Mouse (Mus musculus) liver, adult (tissue): ENCODE data around the gene Rapgef2.

Experiments used
- GATA4 ChIP-seq: IDR thresholded peaks from 2 replicates; pipeline ENCODE4 v1.6.1; 2014; ENCODE audit warnings: mild to moderate bottlenecking, low read length; ENCODE audit not compliant: insufficient replicate concordance

The Rapgef2 gene

DNA sequence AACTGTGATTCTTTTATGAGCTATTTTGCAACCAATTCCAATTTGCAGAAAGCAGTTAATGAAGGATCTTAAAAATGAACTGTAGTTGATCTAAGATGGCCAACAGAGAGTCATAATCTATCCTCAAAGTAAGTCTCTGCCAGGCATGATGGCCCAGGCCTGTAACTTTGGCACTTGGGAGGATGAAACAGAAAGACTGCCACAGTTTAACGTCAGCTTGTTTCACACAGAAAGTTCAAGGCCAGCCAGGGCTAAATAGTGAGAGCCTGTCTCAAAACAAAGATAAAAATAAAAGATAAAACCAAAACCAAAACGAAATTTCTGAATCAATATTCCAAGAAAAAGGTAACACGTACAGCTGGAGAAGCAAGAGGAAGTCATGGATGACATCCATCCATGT is 155.3 kb downstream of the Rapgef2 start:
- TF ChIP-seq GATA4, result no peak

- TF ChIP-seq GATA4, result no peak
Observed at GRCm38 (mm10) chr3:79129044-79129600, 157.2 kb downstream of the Rapgef2 start.

DNA sequence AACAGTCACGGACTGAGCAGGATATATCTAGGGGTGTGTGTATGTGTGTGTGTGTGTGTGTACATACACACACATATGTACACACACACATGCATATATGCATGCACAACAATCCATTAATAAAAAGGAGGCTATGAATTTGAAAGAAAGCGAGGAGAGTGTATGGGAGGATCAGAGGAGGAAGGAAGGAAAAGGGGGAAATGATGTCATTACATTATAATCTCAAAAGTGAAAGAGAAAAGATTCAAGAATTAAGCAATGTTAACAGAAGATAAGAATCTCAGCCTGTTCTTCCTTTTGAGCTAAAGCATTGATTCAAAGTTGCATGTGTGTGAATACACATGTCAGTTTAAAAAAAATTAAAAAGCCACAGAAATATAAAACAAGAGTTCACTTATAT is 158.5 kb downstream of the Rapgef2 start:
- TF ChIP-seq GATA4, result no peak

GRCm38 (mm10) chr3:79126857-79127256 is 159.5 kb downstream of the Rapgef2 start:
- no peak for TF ChIP-seq GATA4

DNA sequence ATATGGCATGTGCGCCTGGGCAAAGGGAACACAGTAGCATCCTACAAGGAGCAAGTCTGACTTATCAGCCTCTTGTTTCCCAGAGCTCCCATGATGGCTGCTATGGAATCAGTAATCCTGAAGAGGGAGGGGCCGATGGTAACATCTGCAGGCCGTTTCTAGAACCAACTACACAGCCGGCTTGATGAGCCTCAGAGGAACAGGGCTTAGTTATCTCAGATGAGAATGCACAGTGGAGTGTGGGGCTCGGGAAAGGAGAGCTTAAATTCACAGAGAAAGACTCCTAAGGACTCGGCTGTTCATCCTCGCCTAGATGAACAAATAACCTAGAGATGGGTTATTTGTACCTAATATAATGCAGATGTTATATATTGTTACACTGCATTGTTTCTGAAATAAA is 164.9 kb downstream of the Rapgef2 start:
- TF ChIP-seq GATA4, result no peak

GRCm38 (mm10) chr3:79119983-79120382 is 166.3 kb downstream of the Rapgef2 start:
- TF ChIP-seq GATA4, result no peak

- TF ChIP-seq GATA4, result no peak
Observed at GRCm38 (mm10) chr3:79110153-79110552, 176.2 kb downstream of the Rapgef2 start.

- TF ChIP-seq GATA4, result no peak
Observed at GRCm38 (mm10) chr3:79108246-79108645, 178.1 kb downstream of the Rapgef2 start.

- TF ChIP-seq GATA4, result no peak
Observed at GRCm38 (mm10) chr3:79106360-79106759, 180.0 kb downstream of the Rapgef2 start.

GRCm38 (mm10) chr3:79103604-79104003 is 182.7 kb downstream of the Rapgef2 start:
- no peak for TF ChIP-seq GATA4

- no peak for TF ChIP-seq GATA4
Observed at GRCm38 (mm10) chr3:79101737-79102136, 184.6 kb downstream of the Rapgef2 start.

DNA sequence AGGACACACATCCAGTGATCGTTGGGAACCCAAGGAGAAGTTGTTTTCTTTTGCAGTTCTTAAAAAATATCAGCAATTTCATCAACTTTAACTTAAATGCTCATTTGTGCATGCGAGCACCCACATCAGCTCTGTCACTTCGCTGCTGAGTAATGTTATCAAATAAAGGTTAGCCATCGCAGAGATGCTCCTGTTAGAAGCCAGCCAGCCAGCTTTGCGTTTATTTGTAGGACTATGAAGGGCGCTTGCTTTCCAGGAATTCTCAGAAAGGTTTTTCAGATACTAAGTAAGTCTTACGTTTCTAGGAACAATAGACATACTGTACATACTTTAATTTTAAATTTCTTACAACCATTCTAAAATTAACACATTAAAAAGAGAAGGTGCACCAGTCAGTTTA is 185.5 kb downstream of the Rapgef2 start:
- no peak for TF ChIP-seq GATA4

DNA sequence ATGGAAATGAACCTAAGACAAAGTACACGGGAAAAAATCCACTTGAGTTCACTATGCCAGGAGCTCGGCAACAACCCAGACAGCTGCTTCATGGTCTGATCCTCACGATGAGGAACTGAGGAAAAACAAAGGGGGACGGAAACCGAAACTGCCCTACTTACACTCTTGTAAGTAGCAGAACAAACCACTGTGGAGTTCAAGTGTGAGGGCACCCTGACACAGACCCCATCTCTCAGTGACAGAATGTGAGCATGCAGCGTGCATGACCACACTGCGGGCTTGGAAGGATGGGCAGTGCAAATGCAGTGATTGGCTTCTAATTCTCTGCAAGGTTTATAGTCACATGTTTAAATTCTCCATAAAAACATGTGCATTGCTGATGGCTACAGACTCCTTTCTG is 197.2 kb downstream of the Rapgef2 start:
- TF ChIP-seq GATA4, result no peak

GRCm38 (mm10) chr3:79088461-79088860 is 197.9 kb downstream of the Rapgef2 start:
- no peak for TF ChIP-seq GATA4

GRCm38 (mm10) chr3:79086282-79086681 is 200.0 kb downstream of the Rapgef2 start:
- TF ChIP-seq GATA4, result peak; percentile 83

GRCm38 (mm10) chr3:79083881-79084280 is 202.4 kb downstream of the Rapgef2 start:
- no peak for TF ChIP-seq GATA4

- TF ChIP-seq GATA4, result no peak
Observed at GRCm38 (mm10) chr3:79083030-79083429, 203.3 kb downstream of the Rapgef2 start.
